Comparison of ENCODE assay signal across 9 mouse cellular contexts in genomic region chr4:135949911-135950310, GRCm38 (mm10). TPM values are rescaled to one million over a fixed set of nuclear protein-coding genes. Genes with fewer than 3 reads are reported as not detected.
DNase-seq lines count a peak whose midpoint lies in the region; ATAC-seq and TF ChIP-seq lines count a peak whose summit lies in the region.
"Had no signal": no experiment of that assay in that cellular context is flagged by ENCODE, and none has a peak within 500 bp of the region (broad histone marks: within the 10 kb centered on the region; RNA-seq: fewer than 3 reads in every experiment).

No protein-coding gene starts in this region.

- DNase-seq in embryonic facial prominence, embryonic 14.5 days (ENCODE audit: low spot score): peak; percentile 32
- DNase-seq in embryonic facial prominence, embryonic 10.5 days (ENCODE audit: low spot score): no peak
- no peak for DNase-seq in layer of hippocampus, adult 2 months (ENCODE audit: low spot score in 2 of 2)
- no peak for DNase-seq in layer of hippocampus, adult 11-12 months (ENCODE audit: low spot score)
- peak; percentile 51 for DNase-seq in MN1 (ENCODE audit: low spot score)
- no peak for DNase-seq in layer of hippocampus, adult 9-10 months (ENCODE audit: low spot score)
- DNase-seq in gastrocnemius, postnatal 10 days: no peak

- TF ChIP-seq CTCF in layer of hippocampus, adult 2 months (conservative IDR thresholded peaks at IDR 0.05): no peak

- peaks cover 8% of the 10 kb centered on the region; the same call in 1 of the 2 replicates for H3K4me1 ChIP-seq in embryonic facial prominence, embryonic 14.5 days (ENCODE audit: control insufficient read depth, insufficient read depth, low read length)
- H3K4me1 ChIP-seq in embryonic facial prominence, embryonic 10.5 days: peaks cover 19% of the 10 kb centered on the region
- H3K4me1 ChIP-seq in heart, embryonic 16.5 days (ENCODE audit: control insufficient read depth, insufficient read depth, low read length): peaks cover 19% of the 10 kb centered on the region

- 0 out of 2 replicates have a peak overlapping the region, but pooled peaks have one; percentile 10 for H3K9ac ChIP-seq in embryonic facial prominence, embryonic 14.5 days (ENCODE audit: low read depth, low read length)
- no peak overlapping the region for H3K9ac ChIP-seq in heart, embryonic 16.5 days (ENCODE audit: low read length)
- H3K9ac ChIP-seq: forebrain, embryonic 12.5 days had no signal

- H3K9me3 ChIP-seq in embryonic facial prominence, embryonic 14.5 days (ENCODE audit: control insufficient read depth, low read length): no peaks in the 10 kb centered on the region
- H3K9me3 ChIP-seq in embryonic facial prominence, embryonic 10.5 days: peaks cover 6% of the 10 kb centered on the region; the same call in 1 of the 2 replicates
- peaks cover 7% of the 10 kb centered on the region; the same call in 1 of the 2 replicates for H3K9me3 ChIP-seq in heart, embryonic 16.5 days (replicated peaks; ENCODE audit: control insufficient read depth, low read length)
- H3K9me3 ChIP-seq: forebrain, embryonic 12.5 days had no signal

- H3K36me3 ChIP-seq in embryonic facial prominence, embryonic 14.5 days (ENCODE audit: control insufficient read depth, insufficient read depth, low read length): peaks cover 22% of the 10 kb centered on the region
- peaks cover 33% of the 10 kb centered on the region for H3K36me3 ChIP-seq in embryonic facial prominence, embryonic 10.5 days (replicated peaks)
- H3K36me3 ChIP-seq in heart, embryonic 16.5 days (ENCODE audit: control insufficient read depth, insufficient read depth): peaks cover 18% of the 10 kb centered on the region

- no peaks in the 10 kb centered on the region for H3K27me3 ChIP-seq in embryonic facial prominence, embryonic 14.5 days (replicated peaks; ENCODE audit: control insufficient read depth, insufficient read depth, low read length)
- H3K27me3 ChIP-seq in embryonic facial prominence, embryonic 10.5 days (replicated peaks; ENCODE audit: low read depth, poor library complexity, severe bottlenecking): no peaks in the 10 kb centered on the region
- no peaks in the 10 kb centered on the region for H3K27me3 ChIP-seq in heart, embryonic 16.5 days (ENCODE audit: control insufficient read depth, insufficient read depth, low read length)
- H3K27me3 ChIP-seq: forebrain, embryonic 12.5 days had no signal

- no peak overlapping the region for H3K4me3 ChIP-seq in embryonic facial prominence, embryonic 14.5 days (ENCODE audit: low read depth, low read length)
- H3K4me3 ChIP-seq in embryonic facial prominence, embryonic 10.5 days: no peak overlapping the region
- H3K4me3 ChIP-seq in layer of hippocampus, adult 2 months: no peak overlapping the region
- no peak overlapping the region for H3K4me3 ChIP-seq in heart, embryonic 16.5 days (ENCODE audit: low read length)
- H3K4me3 ChIP-seq: forebrain, embryonic 12.5 days had no signal

- ATAC-seq in embryonic facial prominence, embryonic 14.5 days (ENCODE audit: low read depth): no peak; the same call in 1 of the 2 replicates
- peak; percentile 25; the same call in 1 of the 2 replicates for ATAC-seq in heart, embryonic 16.5 days (replicated peaks; ENCODE audit: extremely low read depth, insufficient read depth, low FRiP score)

- WGBS in embryonic facial prominence, embryonic 14.5 days: 65% methylated on average over 6 of the region's 6 CpGs
- WGBS in embryonic facial prominence, embryonic 10.5 days: 75% methylated on average over 6 of the region's 6 CpGs
- WGBS in heart, embryonic 16.5 days: 41% methylated on average over 6 of the region's 6 CpGs

- H3K4me2 ChIP-seq in embryonic facial prominence, embryonic 14.5 days (ENCODE audit: low read depth, low read length): no peak overlapping the region
- H3K4me2 ChIP-seq in heart, embryonic 16.5 days (ENCODE audit: low read depth, low read length): no peak overlapping the region
- H3K4me2 ChIP-seq: forebrain, embryonic 12.5 days had no signal

- no peak overlapping the region for H3K27ac ChIP-seq in embryonic facial prominence, embryonic 14.5 days (replicated peaks; ENCODE audit: low read depth, low read length)
- no peak overlapping the region for H3K27ac ChIP-seq in embryonic facial prominence, embryonic 10.5 days (replicated peaks)
- peak overlapping the region; percentile 64 for H3K27ac ChIP-seq in layer of hippocampus, adult 2 months
- H3K27ac ChIP-seq in heart, embryonic 16.5 days (ENCODE audit: low read length): peak overlapping the region; percentile 25
- H3K27ac ChIP-seq: forebrain, embryonic 12.5 days had no signal

RNA-seq across cellular contexts. Expression of gene Hmgcl, which starts 3.7 kb away (rescaled TPM):
- 81.7 and 89.4 TPM in 2 replicates for polyA plus RNA-seq in embryonic facial prominence, embryonic 14.5 days (2014; fragmentation: Nextera tagmentation; extraction: Ambion mirVana)
- polyA plus RNA-seq in embryonic facial prominence, embryonic 10.5 days (2016; fragmentation: Nextera tagmentation; extraction: Ambion mirVana): 64.3 and 68.6 TPM in 2 replicates
- total RNA-seq in layer of hippocampus, adult 2 months (2021): 10 to 100 TPM; 35.2 to 36.1 TPM
- polyA plus RNA-seq in heart, embryonic 16.5 days (2015; fragmentation: Nextera tagmentation; extraction: Ambion mirVana): 94.3 and 99.6 TPM in 2 replicates
- total RNA-seq in gastrocnemius, postnatal 10 days (2021): 10 to 100 TPM; 43.7 to 49.2 TPM

RNA-seq across cellular contexts. Expression of gene Gale, which starts 13.6 kb away (rescaled TPM):
- polyA plus RNA-seq in embryonic facial prominence, embryonic 14.5 days (2014; fragmentation: Nextera tagmentation; extraction: Ambion mirVana): 50.5 and 56.1 TPM in 2 replicates
- polyA plus RNA-seq in embryonic facial prominence, embryonic 10.5 days (2016; fragmentation: Nextera tagmentation; extraction: Ambion mirVana): 39.7 and 40.2 TPM in 2 replicates
- total RNA-seq in layer of hippocampus, adult 2 months (2021): 10 to 100 TPM; 22.6 to 23.8 TPM
- polyA plus RNA-seq in heart, embryonic 16.5 days (2015; fragmentation: Nextera tagmentation; extraction: Ambion mirVana): 24.4 and 24.5 TPM in 2 replicates
- total RNA-seq in gastrocnemius, postnatal 10 days (2021): 1 to 10 TPM; 2.8 to 4.0 TPM

RNA-seq across cellular contexts. Expression of gene Lypla2, which starts 22.5 kb away (rescaled TPM):
- 87.6 and 97.8 TPM in 2 replicates for polyA plus RNA-seq in embryonic facial prominence, embryonic 14.5 days (2014; fragmentation: Nextera tagmentation; extraction: Ambion mirVana)
- 207 and 217 TPM in 2 replicates for polyA plus RNA-seq in embryonic facial prominence, embryonic 10.5 days (2016; fragmentation: Nextera tagmentation; extraction: Ambion mirVana)
- 100 to 1,000 TPM in 1 of 2 experiments, 10 to 100 TPM in 1; 95.3 to 103 TPM for total RNA-seq in layer of hippocampus, adult 2 months (2021)
- 73.2 and 77.3 TPM in 2 replicates for polyA plus RNA-seq in heart, embryonic 16.5 days (2015; fragmentation: Nextera tagmentation; extraction: Ambion mirVana)
- 10 to 100 TPM; 31.4 to 35.0 TPM for total RNA-seq in gastrocnemius, postnatal 10 days (2021)

RNA-seq across cellular contexts. Expression of gene Fuca1, which starts 29.4 kb away (rescaled TPM):
- polyA plus RNA-seq in embryonic facial prominence, embryonic 14.5 days (2014; fragmentation: Nextera tagmentation; extraction: Ambion mirVana): 70.2 and 79.5 TPM in 2 replicates
- polyA plus RNA-seq in embryonic facial prominence, embryonic 10.5 days (2016; fragmentation: Nextera tagmentation; extraction: Ambion mirVana): 45.4 and 46.8 TPM in 2 replicates
- 10 to 100 TPM; 39.4 to 39.7 TPM for total RNA-seq in layer of hippocampus, adult 2 months (2021)
- 50.7 and 52.8 TPM in 2 replicates for polyA plus RNA-seq in heart, embryonic 16.5 days (2015; fragmentation: Nextera tagmentation; extraction: Ambion mirVana)
- 10 to 100 TPM; 36.1 to 41.4 TPM for total RNA-seq in gastrocnemius, postnatal 10 days (2021)

RNA-seq across cellular contexts. Expression of gene Pithd1, which starts 37.2 kb away (rescaled TPM):
- 48.3 and 51.4 TPM in 2 replicates for polyA plus RNA-seq in embryonic facial prominence, embryonic 14.5 days (2014; fragmentation: Nextera tagmentation; extraction: Ambion mirVana)
- polyA plus RNA-seq in embryonic facial prominence, embryonic 10.5 days (2016; fragmentation: Nextera tagmentation; extraction: Ambion mirVana): 66.2 and 72.8 TPM in 2 replicates
- 10 to 100 TPM; 80.6 to 86.0 TPM for total RNA-seq in layer of hippocampus, adult 2 months (2021)
- 45.1 and 64.5 TPM in 2 replicates for polyA plus RNA-seq in heart, embryonic 16.5 days (2015; fragmentation: Nextera tagmentation; extraction: Ambion mirVana)
- 10 to 100 TPM; 22.0 to 23.5 TPM for total RNA-seq in gastrocnemius, postnatal 10 days (2021)

Comparison
In these comparisons a context has a peak if more than half of its experiments do, and no peak if none do; other contexts are left out.
1. DNase-seq: peak in embryonic facial prominence, embryonic 14.5 days (single experiment) and MN1 (single experiment); none in embryonic facial prominence, embryonic 10.5 days (single experiment), layer of hippocampus, adult 2 months (0 of 2), layer of hippocampus, adult 11-12 months (single experiment), layer of hippocampus, adult 9-10 months (single experiment) and gastrocnemius, postnatal 10 days (single experiment).
2. H3K27ac ChIP-seq: peak in layer of hippocampus, adult 2 months (single experiment) and heart, embryonic 16.5 days (single experiment); none in embryonic facial prominence, embryonic 14.5 days (single experiment) and embryonic facial prominence, embryonic 10.5 days (single experiment).